Mouse (Mus musculus): Measurements from ENCODE around the gene Tas2r110.

Gene Tas2r110

DNA sequence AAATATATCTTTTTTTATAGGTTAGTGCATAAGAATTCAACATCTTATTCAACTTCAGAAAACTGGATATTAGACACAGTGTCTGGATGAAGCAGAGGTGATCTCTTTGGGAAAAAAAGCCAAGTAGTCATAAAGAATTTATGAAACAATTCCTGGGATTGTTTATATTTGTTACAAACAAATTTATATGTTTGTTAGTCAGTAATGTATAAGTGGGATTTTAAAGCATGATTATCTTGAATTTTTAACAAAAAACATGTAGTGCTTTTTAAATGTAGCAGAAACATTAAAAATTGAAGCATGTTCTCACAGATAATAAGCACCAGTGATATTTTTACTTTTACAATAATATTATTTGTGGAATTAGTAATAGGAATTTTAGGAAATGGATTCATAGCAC lies at the start of gene Tas2r110:
Gene Tas2r110 (plus strand): TSS at position 301 of the 400 bp plus-strand sequence.
- no peak for DNase-seq (ENCODE audit: low spot score in 2 of 2)

DNA sequence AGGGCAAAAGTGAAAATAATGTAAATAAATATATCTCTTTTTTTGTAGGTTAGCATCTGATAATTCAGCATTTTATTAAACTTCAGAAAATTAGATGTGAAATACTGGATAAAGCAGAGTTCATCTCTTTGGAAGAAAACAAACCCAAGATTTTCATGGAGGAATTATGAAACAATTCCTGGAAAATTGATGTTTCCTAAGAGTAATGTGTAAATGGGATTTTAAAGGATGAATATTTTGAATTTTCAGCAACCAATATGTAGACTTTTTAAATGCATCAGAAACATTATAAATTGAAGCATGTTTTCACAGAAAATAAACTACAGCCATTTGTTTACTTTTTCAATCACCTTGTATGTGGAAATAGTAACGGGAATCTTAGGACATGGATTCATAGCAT lies 21.0 kb upstream of the Tas2r110 start, which contains the start of gene Tas2r123:
Gene Tas2r123 (plus strand): TSS at position 301 of the 400 bp plus-strand sequence.
- no peak for DNase-seq (ENCODE audit: low spot score in 2 of 2)

DNA sequence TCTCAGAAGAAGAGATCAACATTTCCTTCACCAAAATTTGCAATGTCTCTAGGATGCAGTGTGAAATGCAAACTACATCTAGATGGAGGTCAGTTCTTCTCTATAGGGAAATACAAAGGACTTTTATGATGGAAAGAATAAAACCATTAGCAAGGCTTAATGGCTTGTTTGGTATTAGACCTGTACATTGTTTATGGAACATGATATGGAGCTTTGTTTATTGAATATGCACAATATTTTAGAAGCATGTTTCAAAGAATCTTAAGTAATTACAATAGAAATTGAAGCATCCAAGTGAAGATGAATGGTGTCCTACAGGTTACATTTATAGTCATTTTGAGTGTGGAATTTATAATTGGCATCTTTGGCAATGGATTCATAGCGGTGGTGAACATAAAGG lies 12.7 kb upstream of the Tas2r110 start, which contains the start of gene Tas2r116:
Gene Tas2r116 (plus strand): TSS at position 301 of the 400 bp plus-strand sequence.
- DNase-seq (ENCODE audit: low spot score in 2 of 2) = no peak

DNA sequence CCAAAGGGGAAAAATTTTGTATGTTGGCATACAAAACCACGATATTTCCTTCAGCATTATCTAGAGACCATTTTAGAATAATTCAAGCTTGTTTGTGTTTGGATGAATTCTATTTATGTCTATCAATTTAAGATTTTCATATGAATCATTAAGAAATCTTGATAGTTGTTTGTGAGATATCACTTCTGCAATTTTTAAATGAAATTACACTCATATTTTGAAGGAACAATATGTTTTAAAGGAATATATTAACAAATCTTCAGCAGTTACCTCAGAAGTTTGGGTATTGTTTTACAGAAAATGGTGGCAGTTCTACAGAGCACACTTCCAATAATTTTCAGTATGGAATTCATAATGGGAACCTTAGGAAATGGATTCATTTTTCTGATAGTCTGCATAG lies 24.9 kb downstream of the Tas2r110 start, which contains the start of gene Tas2r113:
Gene Tas2r113 (plus strand): TSS at position 301 of the 400 bp plus-strand sequence.
- no peak for DNase-seq (ENCODE audit: low spot score in 2 of 2)

DNA sequence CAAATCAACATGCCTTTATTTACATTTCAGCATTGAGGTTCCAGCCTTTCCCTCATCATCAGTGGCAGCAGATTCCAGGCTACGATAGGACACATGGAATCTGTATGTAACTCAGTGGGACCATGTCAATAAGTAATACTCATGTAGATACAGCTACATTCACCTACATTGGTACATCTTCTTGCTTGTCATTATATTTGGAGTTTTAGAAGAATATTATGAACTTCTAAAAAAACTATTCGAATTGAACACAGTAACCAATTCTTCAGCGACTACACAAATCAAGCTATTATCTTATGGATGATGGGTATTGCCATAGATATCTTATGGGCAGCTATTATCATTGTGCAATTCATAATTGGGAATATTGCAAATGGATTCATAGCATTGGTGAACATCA lies 41.5 kb downstream of the Tas2r110 start, which contains the start of gene Tas2r125:
Gene Tas2r125 (plus strand): TSS at position 301 of the 400 bp plus-strand sequence.
- no peak for DNase-seq (ENCODE audit: low spot score in 2 of 2)
